Mouse (Mus musculus): ENCODE results near the gene Lamc1. TPM values are rescaled to one million over a fixed set of nuclear protein-coding genes. Genes with fewer than 3 reads are reported as not detected.

Lamc1 gene
- polyA plus RNA-seq, 1 experiment from 2014 or later, result 42.6 TPM

DNA sequence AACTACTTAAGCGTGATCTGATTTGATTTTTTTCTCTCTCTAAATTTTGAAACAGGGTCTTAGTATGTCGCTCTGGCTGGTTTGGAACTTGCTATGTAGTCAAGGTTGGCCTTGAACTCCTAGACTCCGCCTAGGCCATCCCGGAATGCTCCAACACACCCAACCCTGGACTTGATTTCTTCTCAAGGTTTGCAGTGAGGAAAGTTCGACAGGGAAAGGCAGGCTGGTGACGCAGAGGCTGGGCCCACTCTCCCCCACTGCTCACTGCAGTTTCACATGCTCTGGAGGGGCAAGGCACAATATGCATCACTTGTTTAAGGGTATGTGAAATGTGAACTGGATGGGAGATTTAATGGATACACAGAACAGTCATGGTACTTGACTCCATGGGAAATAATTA lies 3.3 kb downstream of the Lamc1 start:
- peaks cover 17% of the 10 kb centered on the region; the same call in 1 of the 2 replicates for H3K4me1 ChIP-seq
- no peak overlapping the region for H3K9ac ChIP-seq
- no peaks in the 10 kb centered on the region for H3K9me3 ChIP-seq
- H3K27me3 ChIP-seq, result no peaks in the 10 kb centered on the region
- 85% methylated on average over 6 of the region's 6 CpGs for WGBS
- no peak overlapping the region for H3K4me2 ChIP-seq (replicated peaks)
- H3K4me3 ChIP-seq, result no peak overlapping the region
- no peak overlapping the region for H3K27ac ChIP-seq
- peaks cover 6% of the 10 kb centered on the region; the same call in 1 of the 2 replicates for H3K36me3 ChIP-seq
- ATAC-seq (ENCODE audit: insufficient number of reproducible peaks, insufficient read depth, low FRiP score, low TSS enrichment), result no peak

DNA sequence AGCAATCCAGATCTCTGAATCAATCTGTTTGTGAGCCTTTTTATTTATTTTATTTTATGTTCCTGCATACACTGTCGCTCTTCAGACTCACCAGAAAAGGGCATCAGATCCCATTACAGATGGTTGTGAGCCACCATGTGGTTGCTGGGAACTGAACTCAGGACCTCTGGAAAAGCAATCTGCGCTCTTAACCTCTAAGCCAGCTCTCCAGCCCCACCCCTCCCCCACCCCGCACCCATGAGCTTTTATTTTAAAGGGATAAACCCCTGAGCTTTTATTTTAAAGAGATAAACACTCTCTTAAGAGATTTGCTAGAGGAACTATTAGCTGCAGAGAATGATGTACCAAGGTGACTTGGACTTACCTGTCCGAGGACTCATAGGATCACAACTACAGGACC lies 5.5 kb downstream of the Lamc1 start:
- Histone ChIP-seq H3K9me3 (no peaks in the 10 kb centered on the region), H3K4me1 (peaks cover 20% of the 10 kb centered on the region; the same call in 1 of the 2 replicates), H3K27ac (no peak overlapping the region), H3K4me3 (no peak overlapping the region), H3K27me3 (no peaks in the 10 kb centered on the region), H3K4me2 (replicated peaks) (no peak overlapping the region), H3K9ac (no peak overlapping the region), H3K36me3 (peaks cover 6% of the 10 kb centered on the region; the same call in 1 of the 2 replicates)
- 90% methylated on average over 4 of the region's 4 CpGs for WGBS
- ATAC-seq (ENCODE audit: insufficient number of reproducible peaks, insufficient read depth, low FRiP score, low TSS enrichment), result no peak

GRCm38 (mm10) chr1:153326226-153326625 lies 6.4 kb downstream of the Lamc1 start:
- WGBS, result 79% methylated on average over 7 of the region's 7 CpGs
- Histone ChIP-seq H3K36me3 (peaks cover 6% of the 10 kb centered on the region; the same call in 1 of the 2 replicates), H3K27me3 (no peaks in the 10 kb centered on the region), H3K9me3 (no peaks in the 10 kb centered on the region), H3K4me3 (no peak overlapping the region), H3K4me2 (replicated peaks) (no peak overlapping the region), H3K27ac (no peak overlapping the region), H3K4me1 (peaks cover 17% of the 10 kb centered on the region; the same call in 1 of the 2 replicates), H3K9ac (no peak overlapping the region)
- no peak for ATAC-seq (ENCODE audit: insufficient number of reproducible peaks, insufficient read depth, low FRiP score, low TSS enrichment)

GRCm38 (mm10) chr1:153321404-153321803 lies 11.2 kb downstream of the Lamc1 start:
- no peaks in the 10 kb centered on the region for H3K27me3 ChIP-seq
- ATAC-seq (ENCODE audit: insufficient number of reproducible peaks, insufficient read depth, low FRiP score, low TSS enrichment), result no peak
- H3K4me1 ChIP-seq, result peaks cover 18% of the 10 kb centered on the region; the same call in 1 of the 2 replicates
- peaks cover 6% of the 10 kb centered on the region; the same call in 1 of the 2 replicates for H3K36me3 ChIP-seq
- no peak overlapping the region for H3K4me2 ChIP-seq (replicated peaks)
- H3K9me3 ChIP-seq, result no peaks in the 10 kb centered on the region
- H3K9ac ChIP-seq, result no peak overlapping the region
- WGBS, result 89% methylated on average over 12 of the region's 12 CpGs
- H3K27ac ChIP-seq, result no peak overlapping the region
- H3K4me3 ChIP-seq, result no peak overlapping the region

DNA sequence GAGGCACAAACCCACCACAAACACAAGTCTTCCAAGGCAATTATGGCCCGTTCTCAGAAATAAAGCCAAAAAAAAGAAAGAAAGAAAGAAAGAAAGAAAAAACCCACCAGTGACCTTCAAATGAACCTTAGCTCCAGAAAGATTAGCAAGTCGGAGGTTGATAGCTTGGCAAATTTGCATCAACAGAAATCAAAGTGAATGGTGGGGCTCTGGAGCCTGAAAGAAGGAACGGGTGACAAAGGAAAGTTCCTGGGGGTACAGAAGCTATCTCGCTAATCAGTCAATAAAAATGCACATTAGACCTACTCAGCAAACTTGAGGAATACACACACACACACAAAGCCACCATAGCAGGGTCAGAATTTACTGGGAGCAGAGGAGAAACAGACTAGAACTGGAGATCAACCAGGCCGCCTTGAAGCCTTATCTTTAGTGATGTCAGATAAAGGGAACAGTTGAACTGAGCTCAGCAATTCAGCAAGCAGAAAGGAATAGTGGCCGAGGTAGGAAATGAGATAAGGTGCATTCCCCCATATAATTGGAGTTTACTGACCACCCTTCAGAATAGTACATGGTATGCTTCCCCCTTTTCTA lies 11.9 kb downstream of the Lamc1 start:
- H3K36me3 ChIP-seq, result peaks cover 1% of the 10 kb centered on the region; the same call in 1 of the 2 replicates
- 59% methylated on average over 6 of the region's 6 CpGs for WGBS
- H3K9ac ChIP-seq, result no peak overlapping the region
- no peaks in the 10 kb centered on the region for H3K9me3 ChIP-seq
- H3K4me1 ChIP-seq, result peaks cover 18% of the 10 kb centered on the region; the same call in 1 of the 2 replicates
- no peak overlapping the region for H3K4me3 ChIP-seq
- H3K27ac ChIP-seq, result no peak overlapping the region
- no peaks in the 10 kb centered on the region for H3K27me3 ChIP-seq
- no peak for ATAC-seq (ENCODE audit: insufficient number of reproducible peaks, insufficient read depth, low FRiP score, low TSS enrichment)
- H3K4me2 ChIP-seq (replicated peaks), result no peak overlapping the region

GRCm38 (mm10) chr1:153320121-153320520 lies 12.5 kb downstream of the Lamc1 start:
- 67% methylated on average over 4 of the region's 4 CpGs for WGBS
- H3K9me3 ChIP-seq, result no peaks in the 10 kb centered on the region
- H3K9ac ChIP-seq, result no peak overlapping the region
- peaks cover 18% of the 10 kb centered on the region; the same call in 1 of the 2 replicates for H3K4me1 ChIP-seq
- no peaks in the 10 kb centered on the region for H3K27me3 ChIP-seq
- no peak for ATAC-seq (ENCODE audit: insufficient number of reproducible peaks, insufficient read depth, low FRiP score, low TSS enrichment)
- no peak overlapping the region for H3K27ac ChIP-seq
- no peak overlapping the region for H3K4me2 ChIP-seq (replicated peaks)
- H3K36me3 ChIP-seq, result no peaks in the 10 kb centered on the region
- H3K4me3 ChIP-seq, result no peak overlapping the region

GRCm38 (mm10) chr1:153318741-153319140 lies 13.8 kb downstream of the Lamc1 start:
- Histone ChIP-seq H3K27ac (no peak overlapping the region), H3K4me2 (replicated peaks) (no peak overlapping the region), H3K4me1 (peaks cover 16% of the 10 kb centered on the region; the same call in 1 of the 2 replicates), H3K36me3 (no peaks in the 10 kb centered on the region), H3K9me3 (no peaks in the 10 kb centered on the region), H3K27me3 (no peaks in the 10 kb centered on the region), H3K9ac (no peak overlapping the region), H3K4me3 (no peak overlapping the region)
- WGBS, result 82% methylated on average over 1 of the region's 1 CpGs
- no peak for ATAC-seq (ENCODE audit: insufficient number of reproducible peaks, insufficient read depth, low FRiP score, low TSS enrichment)

DNA sequence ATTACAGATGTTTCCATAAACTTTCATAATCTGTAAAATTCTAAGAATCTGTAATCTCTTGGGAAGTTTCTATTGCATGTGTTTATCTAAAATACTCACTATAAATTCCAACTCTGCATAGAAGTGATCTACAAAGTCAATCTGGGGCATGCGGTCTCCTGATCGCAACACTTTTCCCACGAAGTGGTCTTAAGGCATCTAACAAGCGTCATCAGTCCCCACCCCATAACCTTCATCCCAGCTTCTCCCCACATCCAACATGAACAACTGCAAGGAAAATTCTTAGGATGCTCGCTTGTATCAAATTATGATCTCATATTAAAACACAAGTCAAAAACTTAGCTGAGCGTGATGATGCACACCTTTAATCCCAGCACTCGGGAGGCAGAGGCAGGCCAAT lies 14.3 kb downstream of the Lamc1 start:
- no peak overlapping the region for H3K27ac ChIP-seq
- ATAC-seq (ENCODE audit: insufficient number of reproducible peaks, insufficient read depth, low FRiP score, low TSS enrichment), result no peak
- H3K9me3 ChIP-seq, result no peaks in the 10 kb centered on the region
- no peak overlapping the region for H3K9ac ChIP-seq
- no peaks in the 10 kb centered on the region for H3K27me3 ChIP-seq
- no peaks in the 10 kb centered on the region for H3K36me3 ChIP-seq
- H3K4me3 ChIP-seq, result no peak overlapping the region
- peaks cover 14% of the 10 kb centered on the region; the same call in 1 of the 2 replicates for H3K4me1 ChIP-seq
- WGBS, result 94% methylated on average over 7 of the region's 7 CpGs
- H3K4me2 ChIP-seq (replicated peaks), result no peak overlapping the region

GRCm38 (mm10) chr1:153317486-153318260 lies 14.9 kb downstream of the Lamc1 start:
- H3K9ac ChIP-seq, result no peak overlapping the region

GRCm38 (mm10) chr1:153316956-153317355 lies 15.6 kb downstream of the Lamc1 start:
- Histone ChIP-seq H3K4me1 (peaks cover 14% of the 10 kb centered on the region; the same call in 1 of the 2 replicates), H3K27me3 (no peaks in the 10 kb centered on the region), H3K27ac (no peak overlapping the region), H3K9me3 (no peaks in the 10 kb centered on the region), H3K4me2 (replicated peaks) (no peak overlapping the region), H3K9ac (no peak overlapping the region), H3K4me3 (no peak overlapping the region), H3K36me3 (no peaks in the 10 kb centered on the region)
- no peak for ATAC-seq (ENCODE audit: insufficient number of reproducible peaks, insufficient read depth, low FRiP score, low TSS enrichment)
- WGBS, result 59% methylated on average over 8 of the region's 8 CpGs

More at GRCm38 (mm10) chr1:153317486-153318260, 14.9 kb downstream of the Lamc1 start:
- Histone ChIP-seq H3K4me1 (peaks cover 14% of the 10 kb centered on the region; the same call in 1 of the 2 replicates), H3K4me3 (no peak overlapping the region), H3K4me2 (replicated peaks) (no peak overlapping the region), H3K27ac (no peak overlapping the region), H3K9me3 (no peaks in the 10 kb centered on the region), H3K27me3 (no peaks in the 10 kb centered on the region), H3K36me3 (no peaks in the 10 kb centered on the region)
- WGBS, result 54% methylated on average over 16 of the region's 16 CpGs
- ATAC-seq (ENCODE audit: insufficient number of reproducible peaks, insufficient read depth, low FRiP score, low TSS enrichment), result no peak

- Histone ChIP-seq H3K9ac (no peak overlapping the region), H3K27ac (no peak overlapping the region), H3K4me2 (replicated peaks) (no peak overlapping the region), H3K9me3 (no peaks in the 10 kb centered on the region), H3K4me1 (peaks cover 12% of the 10 kb centered on the region; the same call in 1 of the 2 replicates), H3K27me3 (no peaks in the 10 kb centered on the region), H3K4me3 (no peak overlapping the region), H3K36me3 (no peaks in the 10 kb centered on the region)
- ATAC-seq (ENCODE audit: insufficient number of reproducible peaks, insufficient read depth, low FRiP score, low TSS enrichment), result no peak
These were observed 16.3 kb downstream of the Lamc1 start for GRCm38 (mm10) chr1:153316286-153316685.

DNA sequence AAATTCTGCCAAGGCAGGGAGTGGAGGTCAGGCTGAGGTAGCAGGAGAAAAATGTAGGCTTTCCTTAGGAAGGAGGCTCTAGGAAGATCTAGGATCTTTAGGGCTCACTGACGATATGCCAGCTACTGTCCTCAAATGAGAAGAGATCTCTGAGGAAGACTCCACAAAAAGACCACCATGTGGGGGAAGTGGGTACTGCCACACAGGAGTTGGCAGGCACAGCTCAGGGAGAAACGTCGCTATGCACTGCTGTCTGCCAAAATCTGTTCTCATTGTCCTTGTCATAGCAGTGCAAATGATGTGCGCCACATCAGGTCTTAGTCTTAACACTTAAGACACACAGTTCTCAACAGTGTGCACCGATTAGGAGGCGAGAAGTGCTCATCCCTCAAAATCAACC lies 17.5 kb downstream of the Lamc1 start:
- no peak overlapping the region for H3K4me2 ChIP-seq (replicated peaks)
- 94% methylated on average over 6 of the region's 6 CpGs for WGBS
- ATAC-seq (ENCODE audit: insufficient number of reproducible peaks, insufficient read depth, low FRiP score, low TSS enrichment), result no peak

More for the DNA sequence above, 17.5 kb downstream of the Lamc1 start:
- no peak overlapping the region for H3K4me3 ChIP-seq
- H3K4me1 ChIP-seq, result peaks cover 8% of the 10 kb centered on the region; the same call in 1 of the 2 replicates
- H3K9me3 ChIP-seq, result no peaks in the 10 kb centered on the region
- H3K27ac ChIP-seq, result no peak overlapping the region
- no peaks in the 10 kb centered on the region for H3K36me3 ChIP-seq
- H3K27me3 ChIP-seq, result no peaks in the 10 kb centered on the region
- H3K9ac ChIP-seq, result no peak overlapping the region
